Mouse (Mus musculus): ENCODE measurements at regions not wholly inside any gene's neighbourhood (a gene's known extent, or its start where the extent isn't known, plus 50 kb on each side); places are given as distances from the start of the nearest gene placed in this dataset.
"Not testable (repeated sequence)": the region's sequence is repeated elsewhere in the genome, so short reads cannot be mapped to it uniquely, and the experiment has no call there.

DNA sequence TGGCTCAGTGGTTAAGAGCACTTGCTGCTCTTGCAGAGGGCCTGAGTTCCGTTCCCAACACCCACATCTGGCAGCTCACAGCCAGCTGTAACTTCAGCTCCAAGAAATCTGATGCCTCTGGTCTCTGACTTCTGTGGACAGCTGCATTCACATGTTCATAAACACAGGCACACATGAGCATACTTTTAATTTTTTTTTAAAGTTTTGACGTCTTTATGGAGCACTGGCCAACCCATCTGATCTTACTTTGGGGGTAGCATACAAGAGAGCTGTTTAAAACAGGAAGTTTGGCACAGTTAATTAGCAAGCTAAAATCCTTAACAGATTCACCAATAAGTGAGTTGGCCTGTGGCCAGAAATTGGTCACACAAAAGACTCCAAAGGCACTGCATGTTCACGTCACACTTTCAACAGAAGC is 81.2 kb upstream of the Atl2 start:
- peak; percentile 48 to 54 for DNase-seq (ENCODE audit: low spot score in 2 of 2)

DNA sequence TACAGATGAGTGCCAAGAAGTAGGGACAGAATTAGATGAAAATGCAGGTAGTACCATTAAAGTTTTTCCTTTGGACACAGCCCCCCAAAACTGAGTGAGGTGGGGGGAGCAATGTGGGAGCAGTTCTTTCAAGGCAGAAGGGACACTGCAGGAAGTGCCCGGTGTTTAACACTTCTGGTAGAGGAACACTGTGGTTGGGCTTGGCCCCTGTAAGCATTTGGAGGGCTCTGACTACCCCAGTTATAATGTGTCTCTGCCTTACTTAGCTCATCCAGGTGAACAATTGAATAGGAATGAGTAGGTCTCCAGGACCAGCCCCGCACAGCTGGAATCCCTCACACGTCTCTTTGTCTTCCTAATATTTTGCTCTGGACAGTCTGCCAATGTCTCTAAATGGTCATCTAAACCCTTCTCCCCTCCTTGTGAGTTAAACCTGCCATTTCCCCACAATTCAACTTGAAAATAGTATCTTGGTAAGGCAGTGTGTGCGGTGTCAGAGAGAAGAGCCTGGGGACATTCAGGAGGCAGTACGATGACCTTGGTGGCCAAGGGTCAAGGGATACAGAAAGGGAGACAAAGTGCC is 80.7 kb upstream of the Atl2 start:
- no peak for DNase-seq (ENCODE audit: low spot score in 2 of 2)

DNA sequence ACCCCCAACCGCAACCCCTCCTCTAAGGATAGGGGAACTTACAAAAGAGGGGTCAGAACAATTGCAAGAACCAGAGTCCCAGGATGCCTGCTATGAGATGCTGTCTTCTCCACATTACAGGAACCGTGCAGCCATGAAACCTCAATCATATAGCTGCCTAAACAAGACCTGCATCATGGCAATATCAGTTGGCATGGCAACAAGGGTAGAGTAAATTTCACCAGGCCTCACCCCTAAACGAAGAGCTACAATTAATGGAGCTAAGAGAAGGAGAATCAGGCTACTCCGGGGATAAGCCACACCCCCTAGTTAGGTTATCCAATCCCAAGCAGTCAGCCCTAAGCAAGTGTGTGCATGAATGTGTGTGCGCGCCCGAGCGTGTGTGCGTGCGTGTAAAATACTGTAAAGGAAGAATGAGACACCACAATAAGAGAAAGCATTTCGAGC is 80.1 kb upstream of the Atl2 start:
- DNase-seq (ENCODE audit: low spot score in 2 of 2): no peak

DNA sequence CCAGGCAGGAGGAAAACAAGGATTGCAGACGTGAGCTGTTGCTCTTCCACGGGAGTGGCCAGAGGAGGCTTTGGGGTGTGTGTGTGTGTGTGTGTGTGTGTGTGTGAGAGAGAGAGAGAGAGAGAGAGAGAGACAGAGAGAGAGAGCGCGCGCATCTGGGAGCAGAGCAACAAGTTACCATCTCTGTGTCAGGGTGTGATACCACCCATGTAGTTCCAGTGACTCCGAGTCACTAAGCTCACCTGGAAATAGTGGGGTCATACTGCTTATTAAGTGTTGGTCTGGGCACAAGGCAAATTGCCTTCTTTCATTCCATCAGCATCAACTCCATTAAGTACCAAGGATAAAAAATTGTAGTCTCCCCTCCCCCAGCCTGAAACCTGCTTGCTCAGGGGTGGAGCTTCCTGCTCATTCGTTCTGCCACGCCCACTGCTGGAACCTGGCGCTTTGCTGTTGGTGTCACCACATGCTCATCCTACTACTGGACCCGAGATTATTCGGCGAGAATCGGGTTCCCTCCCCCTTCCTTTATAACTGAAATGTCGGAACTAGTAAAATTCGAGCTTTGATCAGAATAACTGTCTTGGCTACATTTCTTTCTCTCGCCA is 79.3 kb upstream of the Atl2 start:
- DNase-seq (ENCODE audit: low spot score in 2 of 2): not testable (repeated sequence)

GRCm38 (mm10) chr17:79971721-79972336 is 75.9 kb upstream of the Atl2 start:
- DNase-seq (ENCODE audit: low spot score in 2 of 2): no peak

DNA sequence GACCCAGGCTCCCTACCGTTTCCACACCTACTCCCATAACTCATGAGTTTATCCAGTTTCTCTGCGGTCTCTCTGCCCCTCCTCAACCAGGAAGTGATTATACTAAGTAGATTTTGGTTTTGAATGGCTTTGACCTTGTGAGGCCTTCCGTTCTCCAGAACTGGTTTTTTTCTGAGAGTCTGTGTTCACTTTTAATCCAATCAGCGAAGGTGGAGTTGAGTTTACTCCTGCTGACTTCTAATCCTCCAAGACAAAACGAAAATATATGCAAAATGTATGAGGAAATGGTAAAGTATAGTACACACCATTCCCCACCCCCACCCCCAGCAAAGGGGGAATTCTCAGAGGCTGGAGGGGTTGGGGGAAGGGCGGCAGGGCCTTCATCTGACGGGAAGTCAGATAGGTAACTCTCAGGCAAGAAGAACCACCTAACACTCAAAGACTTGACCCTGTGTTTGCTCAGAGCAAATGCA is 73.6 kb upstream of the Atl2 start:
- no peak for DNase-seq (ENCODE audit: low spot score in 2 of 2)

DNA sequence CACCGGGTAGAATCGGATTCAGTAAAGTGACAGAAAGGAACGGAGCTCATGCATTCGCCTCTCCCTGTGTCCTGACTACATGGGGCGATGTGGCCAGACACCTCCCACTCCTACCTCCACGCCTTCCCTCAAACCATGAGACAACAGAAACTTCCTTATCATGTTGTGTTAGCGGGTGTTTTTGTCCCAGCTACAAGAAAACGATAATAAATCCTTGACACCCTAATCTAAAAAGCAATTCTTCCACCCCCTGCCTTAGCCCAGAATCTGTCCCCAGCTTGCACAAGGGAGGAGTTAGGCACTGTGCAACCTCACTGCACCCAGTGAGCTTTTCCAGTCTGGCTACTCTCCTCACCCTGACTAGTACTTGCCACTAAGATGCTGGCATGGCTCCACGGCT is 72.9 kb upstream of the Atl2 start:
- DNase-seq (ENCODE audit: low spot score in 2 of 2): no peak

GRCm38 (mm10) chr17:79966981-79967380 is 71.1 kb upstream of the Atl2 start:
- no peak for DNase-seq (ENCODE audit: low spot score in 2 of 2)

DNA sequence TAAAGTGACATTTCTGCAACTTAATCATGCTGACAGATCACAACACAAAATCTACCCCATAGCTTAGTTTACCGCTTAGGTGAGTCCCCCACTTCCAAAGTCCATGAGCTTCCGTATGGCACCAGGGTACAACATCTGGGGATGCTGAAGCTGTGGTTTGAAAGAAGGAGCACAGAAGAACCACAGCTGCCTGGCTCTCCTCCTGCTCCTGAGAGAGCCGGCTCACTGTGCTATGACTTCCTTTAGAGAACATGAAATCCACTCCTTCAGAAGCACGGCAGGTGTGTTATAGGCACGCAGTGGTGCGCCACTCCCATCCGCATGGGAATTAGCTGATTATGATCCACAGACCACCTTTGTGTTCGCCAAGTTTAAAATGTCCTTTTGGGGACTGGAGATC is 69.7 kb upstream of the Atl2 start:
- no peak for DNase-seq (ENCODE audit: low spot score in 2 of 2)

DNA sequence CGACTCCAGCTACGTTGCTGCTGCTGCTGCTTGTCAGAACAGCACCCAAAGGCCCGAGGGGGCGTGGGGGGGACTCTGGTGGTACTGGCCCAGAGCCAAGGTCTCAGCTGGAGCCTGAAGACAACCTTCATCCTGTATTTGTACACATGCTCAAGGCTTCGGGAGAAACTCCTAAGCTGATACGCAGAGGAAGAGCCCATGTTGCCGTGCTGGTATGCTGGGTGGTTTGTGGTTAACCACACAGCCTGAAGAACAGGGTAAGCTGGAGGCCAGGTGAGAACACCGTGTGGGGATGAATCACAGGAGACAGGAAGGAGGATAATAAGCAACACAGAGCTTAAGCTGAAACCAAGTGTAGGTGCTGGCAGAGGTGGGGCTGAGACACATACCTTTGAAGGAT is 68.9 kb upstream of the Atl2 start:
- no peak for DNase-seq (ENCODE audit: low spot score in 2 of 2)

DNA sequence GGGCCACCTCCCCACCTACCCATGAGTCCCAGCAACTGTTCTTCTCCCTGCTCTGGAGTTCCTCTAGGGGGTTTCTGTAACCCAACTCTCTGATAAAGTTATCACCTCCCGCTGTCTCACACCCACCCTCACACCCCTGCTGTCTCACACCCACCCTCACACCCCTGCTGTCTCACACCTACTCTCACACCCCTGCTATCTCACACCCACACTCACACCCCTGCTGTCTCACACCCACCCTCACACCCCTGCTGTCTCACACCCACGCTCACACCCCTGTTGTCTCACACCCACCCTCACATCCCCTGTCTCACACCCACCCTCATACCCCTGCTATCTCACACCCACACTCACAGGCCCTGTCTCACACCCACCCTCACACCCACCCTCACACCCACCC is 67.4 kb upstream of the Atl2 start:
- no peak for DNase-seq (ENCODE audit: low spot score in 2 of 2)

- DNase-seq (ENCODE audit: low spot score in 2 of 2): no peak
Measured at GRCm38 (mm10) chr17:79961391-79961790, 65.5 kb upstream of the Atl2 start.

GRCm38 (mm10) chr17:79960688-79961087 is 64.8 kb upstream of the Atl2 start:
- DNase-seq (ENCODE audit: low spot score in 2 of 2): no peak

DNA sequence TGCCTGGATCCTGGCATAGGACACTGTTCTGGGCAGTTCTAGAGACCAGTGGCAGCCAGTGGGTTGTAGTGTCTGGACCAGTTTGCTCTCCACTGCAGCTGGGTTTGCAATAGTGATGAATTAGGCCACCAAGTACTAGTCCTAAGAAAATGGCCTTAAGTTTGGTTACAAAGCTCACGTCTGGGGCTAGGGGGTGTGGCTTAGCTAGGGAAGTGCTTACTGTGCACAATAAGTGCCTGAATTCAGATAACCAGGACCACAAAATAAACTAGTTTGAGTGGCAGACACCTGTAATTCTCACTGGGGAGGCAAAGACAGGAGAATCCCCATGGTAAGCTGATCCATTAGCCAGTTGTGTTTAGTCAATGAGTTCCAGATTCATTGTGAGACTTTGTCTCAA is 59.3 kb upstream of the Atl2 start:
- DNase-seq (ENCODE audit: low spot score in 2 of 2): no peak

- DNase-seq (ENCODE audit: low spot score in 2 of 2): no peak
Measured at GRCm38 (mm10) chr17:79954624-79955244, 58.8 kb upstream of the Atl2 start.

- peak; percentile 21 to 30 for DNase-seq (ENCODE audit: low spot score in 2 of 2)
Measured at GRCm38 (mm10) chr17:79948591-79949475, 52.9 kb upstream of the Atl2 start.
